Comparison of ENCODE assay signal across 26 mouse cellular contexts in genomic region chr11:61698852-61699251, GRCm38 (mm10). TPM values are rescaled to one million over a fixed set of nuclear protein-coding genes. Genes with fewer than 3 reads are reported as not detected.
DNase-seq lines count a peak whose midpoint lies in the region; ATAC-seq and TF ChIP-seq lines count a peak whose summit lies in the region.
"Had no signal": no experiment of that assay in that cellular context is flagged by ENCODE, and none has a peak within 500 bp of the region (broad histone marks: within the 10 kb centered on the region; RNA-seq: fewer than 3 reads in every experiment).

No protein-coding gene starts in this region.

- dilution Hi-C loops in CH12.LX (cut with MboI; ENCODE audit: extremely low pct_ligation_motif_present, extremely low pct_unique_long_range_greater_than_20kb, low sequenced_read_pairs): no loop called here

- no peak for ATAC-seq in intestine, postnatal 0 days
- ATAC-seq in stomach, postnatal 0 days (ENCODE audit: low FRiP score, low TSS enrichment): no peak
- ATAC-seq: forebrain, embryonic 16.5 days had no signal

- H3K27me3 ChIP-seq in C2C12 (ENCODE audit: control insufficient read depth, insufficient read depth, insufficient read length) (peaks cover 3% of the 10 kb centered on the region), CH12.LX (replicated peaks) (no peaks in the 10 kb centered on the region)
- no peaks in the 10 kb centered on the region for H3K27me3 ChIP-seq in intestine, postnatal 0 days (replicated peaks; ENCODE audit: control insufficient read depth, insufficient read depth, low read length)
- no peaks in the 10 kb centered on the region for H3K27me3 ChIP-seq in stomach, postnatal 0 days (ENCODE audit: control insufficient read depth, insufficient read depth, low read length)
- H3K27me3 ChIP-seq in hindbrain, embryonic 10.5 days (ENCODE audit: insufficient read depth, poor library complexity, severe bottlenecking): peaks cover 7% of the 10 kb centered on the region; the same call in 1 of the 2 replicates
- H3K27me3 ChIP-seq: embryonic facial prominence, embryonic 12.5 days; heart, embryonic 15.5 days had no signal

- no peak overlapping the region for H3K4me3 ChIP-seq in C2C12 (ENCODE audit: insufficient read depth, poor library complexity, severe bottlenecking)
- H3K4me3 ChIP-seq in CH12.LX (replicated peaks in 1 of 3; ENCODE audit: low read depth in 2 of 3, low read length in 2 of 3, poor library complexity in 1 of 3): peak overlapping the region in 1 of 3 experiments; percentile 20
- no peak overlapping the region for H3K4me3 ChIP-seq in intestine, postnatal 0 days (ENCODE audit: low read depth, low read length)
- H3K4me3 ChIP-seq in stomach, postnatal 0 days (ENCODE audit: low read depth, low read length): no peak overlapping the region
- no peak overlapping the region for H3K4me3 ChIP-seq in hindbrain, embryonic 10.5 days
- H3K4me3 ChIP-seq: embryonic facial prominence, embryonic 12.5 days; heart, embryonic 10.5 days; heart, embryonic 15.5 days had no signal

- TF ChIP-seq RAD21 in CH12.LX (IDR thresholded peaks at IDR 0.05; ENCODE audit: low read depth, low read length): peak; percentile 19

- 0 out of 2 replicates have a peak overlapping the region, but pooled peaks have one; percentile 23 for H3K4me2 ChIP-seq in CH12.LX (ENCODE audit: insufficient read depth, low read depth, poor library complexity, severe bottlenecking)
- H3K4me2 ChIP-seq in intestine, postnatal 0 days (replicated peaks; ENCODE audit: low read depth): no peak overlapping the region
- no peak overlapping the region for H3K4me2 ChIP-seq in stomach, postnatal 0 days (replicated peaks; ENCODE audit: low read depth)
- H3K4me2 ChIP-seq: embryonic facial prominence, embryonic 12.5 days; heart, embryonic 15.5 days; hindbrain, embryonic 14.5 days had no signal

- H3K36me3 ChIP-seq in C2C12 (ENCODE audit: control insufficient read depth, insufficient read depth): no peaks in the 10 kb centered on the region
- H3K36me3 ChIP-seq in CH12.LX (replicated peaks in 1 of 2; ENCODE audit: control insufficient read depth in 1 of 2, insufficient read depth in 1 of 2, low read length in 1 of 2): peaks cover 89 to 96% of the 10 kb centered on the region in 2 experiments
- H3K36me3 ChIP-seq in intestine, postnatal 0 days (ENCODE audit: control insufficient read depth, insufficient read depth): peaks cover 57% of the 10 kb centered on the region
- no peaks in the 10 kb centered on the region for H3K36me3 ChIP-seq in stomach, postnatal 0 days (ENCODE audit: control insufficient read depth, insufficient read depth, low read length)
- H3K36me3 ChIP-seq in hindbrain, embryonic 10.5 days: no peaks in the 10 kb centered on the region
- H3K36me3 ChIP-seq: embryonic facial prominence, embryonic 12.5 days; heart, embryonic 15.5 days had no signal

- H3K27ac ChIP-seq in CH12.LX (ENCODE audit: insufficient read depth, low read depth): peak overlapping the region; percentile 89
- H3K27ac ChIP-seq in intestine, postnatal 0 days (ENCODE audit: low read depth, low read length): peak overlapping the region; percentile 95
- peak overlapping the region; percentile 65 for H3K27ac ChIP-seq in stomach, postnatal 0 days (replicated peaks)
- no peak overlapping the region for H3K27ac ChIP-seq in hindbrain, embryonic 10.5 days
- H3K27ac ChIP-seq: embryonic facial prominence, embryonic 12.5 days; heart, embryonic 10.5 days; heart, embryonic 15.5 days; hindbrain, embryonic 14.5 days had no signal

- no peaks in the 10 kb centered on the region for H3K9me3 ChIP-seq in CH12.LX (replicated peaks; ENCODE audit: low read length)
- no peaks in the 10 kb centered on the region for H3K9me3 ChIP-seq in intestine, postnatal 0 days (ENCODE audit: control insufficient read depth)
- no peaks in the 10 kb centered on the region for H3K9me3 ChIP-seq in stomach, postnatal 0 days (ENCODE audit: control insufficient read depth, low read length)
- H3K9me3 ChIP-seq in hindbrain, embryonic 10.5 days: no peaks in the 10 kb centered on the region
- H3K9me3 ChIP-seq: embryonic facial prominence, embryonic 12.5 days; heart, embryonic 10.5 days; heart, embryonic 15.5 days had no signal

- no peak overlapping the region for H3ac ChIP-seq in C2C12 (ENCODE audit: control insufficient read depth, insufficient read length, low read depth)

- H3K9ac ChIP-seq in CH12.LX (ENCODE audit: insufficient read depth, low read depth): no peak overlapping the region
- no peak overlapping the region for H3K9ac ChIP-seq in intestine, postnatal 0 days (ENCODE audit: low read depth, low read length)
- H3K9ac ChIP-seq in stomach, postnatal 0 days (ENCODE audit: low read length): no peak overlapping the region
- H3K9ac ChIP-seq: embryonic facial prominence, embryonic 12.5 days; heart, embryonic 15.5 days; hindbrain, embryonic 14.5 days had no signal

- peak; percentile 88 for TF ChIP-seq EP300 in CH12.LX (IDR thresholded peaks at IDR 0.05; ENCODE audit: low read length)
- no peak for TF ChIP-seq EP300 in stomach, postnatal 0 days (optimal IDR thresholded peaks at IDR 0.05)

- in situ Hi-C loops in CH12.LX (cut with MboI; ENCODE audit: low pct_ligation_motif_present, low pct_unique_long_range_greater_than_20kb, low sequenced_read_pairs): no loop called here

- DNase-seq in CH12.LX (ENCODE audit: extremely low read depth): peak; percentile 87
- no peak for DNase-seq in stomach, postnatal 0 days (ENCODE audit: low spot score)
- no peak for DNase-seq in ovary, adult 18-20 months (ENCODE audit: low spot score)
- no peak for DNase-seq in hindbrain, embryonic 10.5 days (ENCODE audit: low spot score)
- DNase-seq in testis, postnatal 14 days (ENCODE audit: low spot score): no peak
- DNase-seq: adrenal gland, postnatal 25 days; cerebellum, adult 8-10 months; cerebellum, postnatal 14 days; embryo, embryonic 11 days; gastrocnemius, postnatal 10 days; heart, adult 18-20 months; heart, postnatal 14 days; kidney, adult 8-10 months had no signal

- H3K79me3 ChIP-seq in C2C12 (ENCODE audit: low read depth): no peaks in the 10 kb centered on the region

- TF ChIP-seq CTCF in C2C12 (IDR thresholded peaks at IDR 0.05; ENCODE audit: control insufficient read depth, insufficient read depth, insufficient read length) (no peak), CH12.LX (conservative IDR thresholded peaks at IDR 0.05 in 1 of 2, IDR thresholded peaks at IDR 0.05 in 1 of 2; ENCODE audit: low read depth in 2 of 2, low read length in 2 of 2) (peak in 1 of 2 experiments; percentile 44; a peak in 2 of 4 replicates)
- peak; percentile 30 for TF ChIP-seq CTCF in intestine, postnatal 0 days (IDR thresholded peaks at IDR 0.05; ENCODE audit: low read depth)
- 0 out of 2 replicates have a peak, but pooled peaks have one; percentile 9 for TF ChIP-seq CTCF in stomach, postnatal 0 days (IDR thresholded peaks at IDR 0.05; ENCODE audit: low read depth)

- H3K4me1 ChIP-seq in CH12.LX (ENCODE audit: control insufficient read depth in 1 of 2, insufficient read depth in 2 of 2): peaks cover 41 to 91% of the 10 kb centered on the region in 2 experiments
- H3K4me1 ChIP-seq in intestine, postnatal 0 days (replicated peaks; ENCODE audit: control insufficient read depth, insufficient read depth, low read length): peaks cover 11% of the 10 kb centered on the region; the same call in 1 of the 2 replicates
- no peaks in the 10 kb centered on the region for H3K4me1 ChIP-seq in stomach, postnatal 0 days (replicated peaks; ENCODE audit: control insufficient read depth, insufficient read depth)
- peaks cover 33% of the 10 kb centered on the region for H3K4me1 ChIP-seq in hindbrain, embryonic 10.5 days (replicated peaks)
- H3K4me1 ChIP-seq: embryonic facial prominence, embryonic 12.5 days had no signal

- TF ChIP-seq POLR2A in CH12.LX (IDR thresholded peaks at IDR 0.05; ENCODE audit: low read depth, low read length): 0 out of 2 replicates have a peak, but pooled peaks have one; percentile 25

- H3K79me2 ChIP-seq in C2C12 (ENCODE audit: control insufficient read depth, insufficient read depth) (no peaks in the 10 kb centered on the region), CH12.LX (replicated peaks; ENCODE audit: control insufficient read depth, extremely low read depth, insufficient read depth, poor library complexity, severe bottlenecking) (peaks cover 5% of the 10 kb centered on the region; the same call in 1 of the 2 replicates)

TF ChIP-seq in C2C12, 6 proteins besides CTCF, POLR2A, EP300 and RAD21 (continues in another document):
- TF ChIP-seq MYOD1 (IDR thresholded peaks at IDR 0.05; ENCODE audit: control insufficient read depth, insufficient read length, low read depth): peak; percentile 85
- no peak for TF ChIP-seq FOSL1 (IDR thresholded peaks at IDR 0.05; ENCODE audit: insufficient read depth, low read length, poor library complexity, severe bottlenecking)

TF ChIP-seq in CH12.LX, 34 proteins besides CTCF, POLR2A, EP300 and RAD21 (continues in another document):
- TF ChIP-seq ELF1 (IDR thresholded peaks at IDR 0.05; ENCODE audit: low read depth, low read length) (peak; percentile 82), SMC3 (IDR thresholded peaks at IDR 0.05; ENCODE audit: low read depth, low read length) (peak; percentile 40; the same call in 1 of the 2 replicates)

RNA-seq across cellular contexts. Expression of gene Fam83g, which starts 15.0 kb away (rescaled TPM):
- polyA plus RNA-seq in C2C12 (2012; fragmentation: generic; extraction: Trizol) (not detected), CH12.LX (2012; ENCODE audit: insufficient read length, low read depth) (17.8 and 19.1 TPM in 2 replicates)
- total RNA-seq in CH12.LX (2012; rRNA removed) (50.4 and 63.7 TPM in 2 replicates), CH12.LX (2014; rRNA removed) (17.2 and 19.2 TPM in 2 replicates)
- 20.7 and 21.9 TPM in 2 replicates for polyA plus RNA-seq in intestine, postnatal 0 days (2015; fragmentation: Nextera tagmentation; extraction: Ambion mirVana)
- polyA plus RNA-seq in stomach, postnatal 0 days (2015; fragmentation: Nextera tagmentation; extraction: Ambion mirVana): 4.5 and 4.9 TPM in 2 replicates
- 0.68 and 1.8 TPM in 2 replicates for polyA plus RNA-seq in hindbrain, embryonic 10.5 days (2016; fragmentation: Nextera tagmentation; extraction: Ambion mirVana)
- total RNA-seq: common myeloid progenitor, adult 5-6 weeks had no signal

RNA-seq across cellular contexts. Expression of gene Slc5a10, which starts 21.8 kb away (rescaled TPM):
- polyA plus RNA-seq in C2C12 (2012; fragmentation: generic; extraction: Trizol) (not detected), CH12.LX (2012; ENCODE audit: insufficient read length, low read depth) (1.3 and 1.6 TPM in 2 replicates)
- total RNA-seq in CH12.LX (2012; rRNA removed) (0.55 and 1.4 TPM in 2 replicates), CH12.LX (2014; rRNA removed) (0.61 and 0.70 TPM in 2 replicates)
- polyA plus RNA-seq in intestine, postnatal 0 days (2015; fragmentation: Nextera tagmentation; extraction: Ambion mirVana): 0.08 and 0.13 TPM in 2 replicates
- polyA plus RNA-seq in stomach, postnatal 0 days (2015; fragmentation: Nextera tagmentation; extraction: Ambion mirVana): 0.07 TPM in 1 of 2 replicates, not detected in the other
- 0.09 TPM in 1 of 2 replicates, not detected in the other for polyA plus RNA-seq in hindbrain, embryonic 10.5 days (2016; fragmentation: Nextera tagmentation; extraction: Ambion mirVana)
- total RNA-seq: adrenal gland, adult 18-20 months; adrenal gland, postnatal 25 days; common myeloid progenitor, adult 5-6 weeks; gastrocnemius, postnatal 10 days; gastrocnemius, postnatal 4 days; heart, adult 18-20 months; heart, postnatal 14 days; hematopoietic stem cell, adult 5-6 weeks; MEL had no signal
- polyA plus RNA-seq: forebrain, embryonic 11.5 days; forebrain, embryonic 16.5 days; heart, embryonic 10.5 days; heart, embryonic 15.5 days; hindbrain, embryonic 14.5 days had no signal

RNA-seq across cellular contexts. Expression of gene Grap, which starts 45.8 kb away (rescaled TPM):
- 0.14 TPM for polyA plus RNA-seq in C2C12 (2012; fragmentation: generic; extraction: Trizol)
- 379 and 412 TPM in 2 replicates for total RNA-seq in CH12.LX (2012; rRNA removed)
- 264 and 274 TPM in 2 replicates for total RNA-seq in CH12.LX (2014; rRNA removed)
- polyA plus RNA-seq in CH12.LX (2012; ENCODE audit: insufficient read length, low read depth): 280 and 294 TPM in 2 replicates
- polyA plus RNA-seq in intestine, postnatal 0 days (2015; fragmentation: Nextera tagmentation; extraction: Ambion mirVana): 3.7 and 3.9 TPM in 2 replicates
- 4.6 and 4.9 TPM in 2 replicates for polyA plus RNA-seq in stomach, postnatal 0 days (2015; fragmentation: Nextera tagmentation; extraction: Ambion mirVana)
- polyA plus RNA-seq in hindbrain, embryonic 10.5 days (2016; fragmentation: Nextera tagmentation; extraction: Ambion mirVana): 7.8 and 8.6 TPM in 2 replicates

Comparison
In these comparisons a context has a peak if more than half of its experiments do, and no peak if none do; other contexts are left out.
1. RNA of gene Grap, which starts 45.8 kb away (polyA plus RNA-seq): 280 to 294 TPM in CH12.LX; 7.8 to 8.6 TPM in hindbrain, embryonic 10.5 days, 4.6 to 4.9 TPM in stomach, postnatal 0 days, 3.7 to 3.9 TPM in intestine, postnatal 0 days and 0.14 TPM in C2C12 (single experiment); every median in the first group is over 10 times any median in the second.